Mouse (Mus musculus): ENCODE results near the gene Uqcc1.
"Not testable (repeated sequence)": the region's sequence is repeated elsewhere in the genome, so short reads cannot be mapped to it uniquely, and the experiment has no call there.

The Uqcc1 gene

DNA sequence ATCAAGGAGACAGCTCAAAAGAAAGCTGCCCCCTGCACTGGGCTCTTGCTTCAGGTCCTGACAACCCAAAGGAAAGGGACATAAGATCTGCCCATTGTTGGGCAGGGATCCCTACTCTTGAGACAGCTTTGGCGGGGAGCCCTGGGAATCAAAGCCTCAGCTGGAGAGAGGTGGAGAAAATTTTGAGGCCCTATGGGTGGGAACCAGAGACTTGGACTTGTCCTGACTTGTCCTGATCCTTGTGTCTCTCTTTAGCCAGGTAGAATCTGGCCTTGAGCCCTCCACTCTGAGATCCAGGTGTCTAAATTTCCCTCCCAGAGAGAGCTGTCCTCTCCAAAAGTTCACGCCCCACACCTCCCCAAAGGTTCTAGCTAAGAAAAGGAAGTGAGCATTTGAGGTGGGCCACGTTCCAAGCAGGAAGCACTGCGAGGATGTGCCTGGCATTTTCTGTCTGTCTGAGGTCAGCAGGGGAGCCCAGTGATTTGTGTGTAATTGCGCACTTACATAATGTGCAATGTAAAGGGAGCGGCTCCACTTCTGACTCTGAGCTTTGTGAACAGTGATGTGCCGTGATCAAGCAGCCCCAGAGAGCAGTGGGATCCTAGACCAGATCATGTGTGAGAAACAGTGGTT, 9.9 kb upstream of the Uqcc1 start:
- DNase-seq (ENCODE audit: low spot score in 2 of 2), result no peak

DNA sequence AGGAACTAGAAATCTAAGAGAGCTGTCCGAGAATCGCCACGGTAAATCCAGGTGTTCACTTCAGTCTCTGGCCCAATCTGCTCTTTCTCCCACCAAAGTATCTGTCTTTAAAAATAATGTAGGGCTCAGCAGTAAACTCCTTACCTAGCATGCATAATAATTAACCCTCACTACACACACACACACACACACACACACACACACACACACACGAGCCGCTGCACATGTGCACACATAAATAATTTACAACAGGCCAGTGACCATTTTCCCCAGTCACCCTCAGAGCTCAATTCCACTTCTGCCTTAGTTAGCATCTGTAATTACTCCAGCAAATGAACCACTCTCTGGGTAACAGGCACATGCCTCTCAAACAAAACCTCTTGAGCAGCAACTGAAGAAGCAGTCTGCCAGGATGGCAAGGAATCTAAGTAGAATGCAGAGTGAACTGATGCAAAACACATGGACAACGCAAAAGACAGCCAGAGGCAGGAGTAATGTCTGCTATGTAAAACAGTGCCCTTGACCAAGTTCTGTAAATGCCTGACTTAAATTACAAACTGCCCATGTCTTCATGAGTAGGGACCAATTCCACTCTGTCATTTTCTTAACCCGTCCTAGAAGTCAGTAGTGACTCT, 1.3 kb downstream of the Uqcc1 start:
- DNase-seq (ENCODE audit: low spot score in 2 of 2), result no peak

DNA sequence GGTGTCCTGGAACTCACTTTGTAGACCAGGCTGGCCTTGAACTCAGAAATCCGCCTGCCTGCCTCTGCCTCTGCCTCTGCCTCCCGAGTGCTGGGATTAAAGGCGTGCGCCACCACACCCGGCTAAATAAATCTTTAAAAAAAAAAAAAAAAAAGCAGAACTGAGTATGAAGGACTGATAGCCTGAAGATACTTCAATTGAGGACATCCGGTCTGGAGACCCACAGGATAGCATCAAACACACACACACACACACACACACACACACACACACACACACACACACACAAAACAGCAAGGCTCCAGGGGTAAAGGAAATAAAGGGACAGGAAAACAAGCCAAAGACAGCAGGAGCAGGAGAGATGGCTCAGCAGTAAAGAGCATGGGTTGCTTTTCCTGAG, 4.9 kb downstream of the Uqcc1 start:
- DNase-seq (ENCODE audit: low spot score in 2 of 2), result not testable (repeated sequence)

DNA sequence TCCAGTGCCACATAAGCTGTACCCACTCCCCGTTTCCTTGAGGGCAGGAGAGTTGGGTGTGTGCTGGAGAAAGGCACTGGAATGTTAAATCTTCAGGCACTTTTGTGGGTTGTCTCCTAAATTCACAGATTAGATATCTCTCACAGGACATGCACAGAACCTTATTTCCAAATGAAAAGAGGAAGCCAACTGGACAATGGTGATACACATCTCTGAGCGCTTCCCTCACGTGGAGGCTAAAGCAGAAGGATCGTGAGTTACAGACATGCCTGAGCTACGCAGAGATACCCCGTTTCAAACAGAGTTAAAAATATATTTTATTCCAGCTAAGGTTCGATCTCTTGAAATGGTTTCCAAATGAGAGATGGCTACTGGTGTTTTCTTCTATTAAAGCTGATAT, 7.0 kb downstream of the Uqcc1 start:
- no peak for DNase-seq (ENCODE audit: low spot score in 2 of 2)

DNA sequence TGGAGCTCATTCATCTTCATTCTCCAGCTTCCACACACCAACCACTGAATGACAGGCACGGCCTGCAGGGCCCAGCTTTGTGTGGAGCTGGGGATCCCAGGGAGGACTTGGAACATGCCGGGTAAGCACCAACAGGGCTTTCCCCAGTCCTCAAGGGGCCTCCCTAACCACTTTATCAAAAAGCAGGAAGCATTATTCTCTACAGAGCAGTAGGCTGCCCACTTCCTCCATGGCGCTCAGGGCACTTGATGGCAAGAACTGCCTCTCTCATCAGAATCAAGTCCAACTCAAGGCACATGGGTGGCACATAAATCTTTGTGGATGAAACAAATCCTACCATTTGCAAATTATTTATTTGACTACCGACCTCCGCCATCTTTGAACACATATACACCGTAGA, 15.4 kb downstream of the Uqcc1 start:
- no peak for DNase-seq (ENCODE audit: low spot score in 2 of 2)

DNA sequence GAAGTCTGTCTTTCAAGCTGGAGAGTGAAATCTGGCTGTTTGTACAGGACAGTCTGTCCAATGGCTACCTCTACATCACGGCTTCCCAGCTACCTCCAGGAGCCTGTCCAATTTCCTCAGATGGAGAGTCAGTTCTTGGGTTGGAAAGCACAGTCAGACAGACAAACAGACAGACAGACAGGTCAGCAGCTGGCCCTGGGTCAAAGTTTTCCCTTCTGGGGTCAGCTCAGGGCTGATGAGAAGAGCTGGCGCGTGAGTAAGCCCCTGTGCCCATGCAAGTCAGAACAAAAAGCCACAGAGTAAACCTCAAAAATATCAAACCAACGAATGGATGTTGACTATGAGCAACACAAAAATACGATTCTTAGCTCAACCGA, 26.5 kb downstream of the Uqcc1 start:
- no peak for DNase-seq (ENCODE audit: low spot score in 2 of 2)

DNA sequence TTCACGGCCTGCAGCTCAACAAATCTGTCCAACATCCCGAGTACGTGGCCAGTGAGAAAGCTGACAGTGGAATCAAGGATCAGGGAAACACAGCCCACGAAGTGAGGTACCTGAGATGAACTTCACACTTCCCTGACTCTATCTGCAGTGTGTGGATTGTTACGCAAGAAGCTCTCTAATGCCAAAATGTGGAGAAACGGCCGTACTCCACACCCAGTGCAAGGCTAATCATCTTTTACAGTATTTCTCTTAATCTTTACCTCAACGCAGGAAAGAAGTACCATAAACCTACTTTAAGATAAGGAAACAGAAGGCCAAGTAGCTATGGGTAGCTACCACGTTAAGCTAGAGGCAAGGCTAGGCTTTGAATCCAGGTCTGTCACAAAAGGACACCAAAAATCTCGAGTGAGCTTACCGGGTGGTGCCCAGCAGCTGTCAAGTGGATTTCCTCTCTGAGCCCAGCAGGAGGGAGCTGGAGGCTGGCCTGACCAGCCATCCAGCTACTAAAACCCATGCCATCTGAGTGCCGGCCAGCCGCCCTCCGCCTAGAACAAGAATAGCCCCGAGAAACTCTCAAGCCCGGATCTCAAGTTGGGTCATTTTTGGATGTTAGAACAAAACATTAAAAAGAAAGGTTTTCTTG, 27.0 kb downstream of the Uqcc1 start:
- peak in 1 of 2 experiments; percentile 39 for DNase-seq (ENCODE audit: low spot score in 2 of 2)

DNA sequence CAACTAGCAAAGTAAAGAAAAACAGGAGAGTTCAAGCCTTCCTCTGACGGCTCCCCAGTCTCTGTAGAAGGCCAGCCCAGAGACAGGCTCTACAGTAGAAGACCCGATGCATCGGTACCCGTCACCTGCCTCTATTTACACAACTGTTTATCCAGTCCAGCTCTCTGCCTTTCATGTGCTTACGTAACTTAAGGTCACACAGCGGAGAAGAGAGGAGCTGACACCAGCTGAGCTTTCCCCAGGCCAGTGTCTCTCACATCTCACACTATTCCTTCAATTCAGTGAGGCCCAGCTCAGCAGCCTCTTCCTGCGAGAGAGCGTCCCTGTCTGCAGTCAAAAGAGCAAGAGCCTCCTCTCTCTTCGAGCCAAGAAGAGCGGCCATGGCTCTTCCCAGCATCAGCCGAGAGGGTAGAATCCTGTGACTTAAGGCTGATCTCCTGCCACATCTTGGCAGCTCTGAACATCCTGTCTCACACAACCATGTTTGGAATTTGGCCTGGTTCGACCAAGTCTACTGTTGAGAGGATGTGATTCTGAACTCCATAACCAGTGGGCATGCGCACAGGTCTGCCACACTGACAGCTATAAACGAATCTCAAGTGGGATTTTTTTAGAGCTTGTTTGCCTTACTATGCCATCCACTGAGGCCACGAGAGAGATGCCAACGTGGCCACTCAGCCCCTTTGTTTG, 34.9 kb downstream of the Uqcc1 start:
- DNase-seq (ENCODE audit: low spot score in 2 of 2), result no peak

DNA sequence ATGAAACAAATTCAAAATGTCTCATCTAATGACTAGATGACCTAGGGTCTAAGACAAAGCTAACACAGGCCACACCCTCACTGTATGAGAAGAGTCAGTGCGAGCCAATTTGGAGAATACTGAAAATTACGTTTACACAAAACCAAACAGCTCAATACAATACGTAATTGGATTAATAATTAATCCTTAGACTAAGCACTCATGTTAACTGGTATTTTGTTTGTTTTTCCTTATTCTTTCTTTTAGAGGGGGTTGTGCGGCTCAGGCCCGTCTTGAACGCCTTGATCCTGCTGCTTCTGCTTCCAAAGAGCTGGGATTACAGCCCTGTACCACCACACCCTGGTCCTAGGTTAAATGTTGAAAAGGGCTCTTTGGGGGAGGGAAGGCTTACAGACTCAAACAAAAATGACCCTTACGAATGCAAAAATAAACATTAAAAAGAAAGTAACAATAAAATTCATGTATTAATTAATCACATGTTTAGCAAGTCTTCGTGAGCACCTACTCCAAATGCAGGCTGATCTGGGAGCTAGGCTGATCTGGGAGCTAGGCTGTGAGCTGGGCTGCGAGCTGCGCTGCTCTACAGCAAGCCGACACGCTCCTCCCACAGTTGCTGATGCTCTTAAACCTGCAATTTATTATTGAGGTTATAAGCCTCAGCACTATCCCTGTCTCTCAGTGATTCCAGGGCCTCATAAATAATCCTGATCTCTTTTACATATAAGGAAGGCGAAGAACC, 35.6 kb downstream of the Uqcc1 start:
- no peak for DNase-seq (ENCODE audit: low spot score in 2 of 2)

DNA sequence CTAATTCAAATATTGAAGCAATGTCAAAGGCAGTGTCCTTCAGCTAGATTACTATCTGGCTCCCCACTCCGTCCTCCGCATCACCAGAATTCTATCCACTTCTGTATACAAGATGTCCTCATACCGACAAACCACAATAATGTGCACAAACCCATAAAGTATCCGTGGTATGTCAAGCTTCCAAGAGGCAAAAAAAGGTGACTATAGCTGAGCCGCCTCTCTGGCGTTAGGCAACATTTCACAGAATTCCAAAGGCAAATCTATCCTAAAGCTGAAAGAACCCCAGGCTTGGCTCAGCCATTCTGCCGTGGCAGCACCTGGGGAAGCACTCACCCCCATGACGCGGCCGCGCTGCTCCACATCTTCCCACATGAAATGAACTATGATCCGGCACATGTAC, 43.3 kb downstream of the Uqcc1 start:
- DNase-seq (ENCODE audit: low spot score in 2 of 2), result no peak

DNA sequence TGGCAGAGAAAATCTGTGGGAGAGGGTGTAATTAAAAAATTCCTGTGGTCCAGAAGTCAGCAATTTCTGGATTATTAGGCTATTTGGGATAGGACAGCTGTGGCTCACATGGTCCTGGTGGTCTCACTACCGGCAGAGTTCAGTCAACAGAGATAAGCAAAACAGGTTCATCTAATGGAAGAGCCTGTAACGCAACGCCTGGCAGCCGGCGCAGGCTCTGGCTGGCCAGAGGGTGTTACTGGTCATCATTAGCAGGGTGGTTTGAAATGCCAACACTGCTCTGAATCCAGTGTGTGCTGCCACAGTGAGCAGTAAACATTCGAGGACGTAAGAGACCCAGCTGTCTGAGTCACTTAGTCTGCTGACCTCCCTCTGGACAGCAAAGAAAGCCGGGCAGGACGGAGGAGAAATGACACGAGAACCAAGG, 44.8 kb downstream of the Uqcc1 start:
- no peak for DNase-seq (ENCODE audit: low spot score in 2 of 2)

DNA sequence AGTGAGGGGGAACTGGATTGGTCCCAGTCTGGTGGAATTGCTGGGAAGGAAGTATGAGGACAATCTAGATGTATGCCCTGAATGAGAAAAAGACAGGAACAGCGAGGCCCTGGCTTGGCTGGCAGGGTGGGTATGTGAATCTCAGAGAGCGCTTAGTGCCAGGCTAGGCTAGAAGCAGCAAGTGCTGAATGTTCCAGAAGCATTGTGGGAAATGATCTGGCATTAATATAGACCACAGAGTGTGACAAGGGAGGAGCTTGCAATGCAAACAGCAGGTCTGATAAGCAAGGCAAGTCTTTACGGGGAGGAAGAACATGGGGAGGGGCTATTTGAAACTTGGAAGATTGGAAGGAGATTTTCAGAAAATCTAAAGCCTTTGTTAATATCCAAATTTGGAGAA, 48.0 kb downstream of the Uqcc1 start:
- no peak for DNase-seq (ENCODE audit: low spot score in 2 of 2)

DNA sequence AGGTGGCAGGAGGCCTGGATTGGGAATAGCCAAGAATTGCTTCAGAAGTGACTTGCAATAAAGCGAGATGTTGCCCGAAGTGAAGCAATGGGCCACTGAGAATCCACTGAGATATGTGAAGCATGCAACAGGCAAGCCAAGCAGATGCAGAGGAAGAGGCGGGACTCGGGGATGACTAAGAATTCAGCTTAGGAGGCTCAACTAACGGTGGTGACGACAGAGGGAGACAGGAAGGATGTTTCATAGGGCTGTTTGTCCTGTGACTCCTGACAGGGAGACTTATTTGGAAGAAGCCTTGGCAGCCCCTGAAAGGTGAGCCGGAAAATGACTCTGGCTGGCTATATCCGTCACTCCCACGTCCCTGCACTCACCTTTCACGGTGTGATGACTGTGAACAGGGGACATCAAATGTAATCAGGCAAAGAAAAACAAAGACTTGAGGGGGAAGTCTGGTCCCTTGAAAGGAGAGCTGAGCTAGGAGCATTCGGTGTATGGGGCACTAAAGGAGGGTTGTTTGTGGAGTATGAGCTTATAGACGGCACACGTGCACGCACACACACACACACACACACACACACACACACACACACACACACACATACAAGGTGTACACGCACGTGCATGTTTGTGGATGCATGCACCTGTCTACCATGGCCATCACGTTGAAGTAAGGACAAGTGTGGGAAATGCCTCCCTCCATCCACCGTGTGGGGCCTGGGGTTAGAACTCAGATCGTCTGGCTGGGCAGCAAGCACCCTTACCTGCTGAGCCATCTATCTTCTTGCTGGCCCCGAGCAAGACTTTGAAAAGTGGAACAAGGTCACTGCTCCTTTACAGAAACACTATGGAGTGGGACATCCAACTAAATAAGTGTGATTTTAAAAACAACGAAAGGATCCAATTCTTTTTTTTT, 50.9 kb downstream of the Uqcc1 start:
- no peak for DNase-seq (ENCODE audit: low spot score in 2 of 2)

DNA sequence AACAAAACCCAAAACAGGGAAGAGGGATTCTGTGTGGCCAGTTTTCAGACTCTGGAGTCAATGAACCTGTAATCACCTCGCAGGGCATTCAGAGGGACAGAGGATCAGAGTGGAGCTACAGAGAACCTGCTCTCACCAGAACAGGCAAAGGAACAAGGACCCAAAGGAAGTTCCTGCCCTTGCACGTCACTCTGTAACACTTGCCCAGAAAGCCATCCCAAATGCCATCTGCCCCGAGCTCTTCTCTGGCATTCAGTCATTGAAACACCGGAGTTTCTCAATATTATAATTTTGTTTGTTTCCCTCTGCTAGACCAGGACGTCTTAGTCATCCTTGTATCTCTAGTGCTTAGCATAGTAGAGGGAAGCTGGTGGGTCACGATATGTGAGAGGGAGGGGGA, 56.5 kb downstream of the Uqcc1 start:
- no peak for DNase-seq (ENCODE audit: low spot score in 2 of 2)

DNA sequence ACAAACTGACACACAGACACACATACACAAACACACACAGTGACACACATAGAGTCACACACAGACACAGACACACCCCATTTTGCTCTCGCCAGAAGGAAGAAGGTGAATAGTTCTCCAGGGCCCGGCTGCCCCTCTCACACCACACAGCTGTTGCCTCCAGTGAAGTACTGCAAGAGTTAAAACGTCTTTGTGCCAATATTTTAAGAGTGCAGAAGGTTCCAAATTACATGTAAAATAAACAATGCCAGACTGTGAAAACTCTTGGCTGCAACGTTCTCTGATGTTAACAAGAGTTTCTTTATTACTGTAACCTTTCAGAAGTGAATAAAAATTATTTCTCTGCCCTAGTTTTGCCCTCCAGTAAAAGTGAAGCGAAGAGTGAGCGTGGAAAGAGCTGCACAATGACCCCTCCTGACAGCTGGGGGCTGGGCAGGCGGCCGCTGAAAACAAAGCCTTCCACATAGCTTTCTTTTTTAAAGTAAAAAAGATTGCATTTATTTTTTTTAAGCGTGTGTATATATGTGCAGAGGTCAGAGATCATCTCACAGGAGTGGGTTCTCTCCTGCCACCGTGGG, 57.1 kb downstream of the Uqcc1 start:
- no peak for DNase-seq (ENCODE audit: low spot score in 2 of 2)

DNA sequence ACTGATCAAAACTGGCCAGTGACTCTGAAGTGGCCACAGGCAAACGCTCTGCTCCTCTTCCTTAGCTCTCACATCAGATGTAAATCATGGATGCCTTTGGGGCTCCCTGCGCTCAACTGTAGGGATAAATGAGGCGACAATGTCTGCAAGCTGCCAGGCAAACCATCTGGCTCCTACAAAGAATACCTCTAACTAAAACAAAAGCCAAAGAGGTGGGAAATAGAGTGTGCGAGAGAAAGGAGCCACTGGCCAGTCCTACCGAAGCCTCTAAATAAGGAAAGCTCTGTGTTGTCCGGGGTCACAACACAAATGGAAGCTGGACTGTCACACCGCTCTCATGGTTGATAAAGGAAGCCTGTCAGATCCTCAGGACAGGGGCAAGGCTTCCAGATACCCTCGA, 57.6 kb downstream of the Uqcc1 start:
- DNase-seq (ENCODE audit: low spot score in 2 of 2), result no peak

DNA sequence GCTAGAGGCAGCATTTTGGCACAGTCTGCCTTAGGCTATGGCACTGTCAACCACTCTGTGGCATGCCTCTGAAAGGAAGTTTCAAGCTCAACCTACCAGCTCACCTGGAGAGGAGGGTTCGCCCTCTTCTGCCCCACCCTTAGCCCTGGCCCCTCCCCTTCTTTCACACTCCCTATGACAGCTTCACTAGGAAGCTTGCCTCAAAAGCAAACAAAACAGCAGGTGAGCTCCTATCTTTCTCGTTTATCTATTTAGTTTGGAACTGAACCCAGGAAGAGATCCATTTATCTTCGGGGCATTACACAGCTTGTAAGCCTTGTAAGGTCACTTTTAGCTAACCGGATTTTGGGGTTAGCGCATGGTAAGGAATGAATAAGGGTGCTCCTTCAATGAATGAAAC, 60.3 kb downstream of the Uqcc1 start:
- DNase-seq (ENCODE audit: low spot score in 2 of 2), result no peak

DNA sequence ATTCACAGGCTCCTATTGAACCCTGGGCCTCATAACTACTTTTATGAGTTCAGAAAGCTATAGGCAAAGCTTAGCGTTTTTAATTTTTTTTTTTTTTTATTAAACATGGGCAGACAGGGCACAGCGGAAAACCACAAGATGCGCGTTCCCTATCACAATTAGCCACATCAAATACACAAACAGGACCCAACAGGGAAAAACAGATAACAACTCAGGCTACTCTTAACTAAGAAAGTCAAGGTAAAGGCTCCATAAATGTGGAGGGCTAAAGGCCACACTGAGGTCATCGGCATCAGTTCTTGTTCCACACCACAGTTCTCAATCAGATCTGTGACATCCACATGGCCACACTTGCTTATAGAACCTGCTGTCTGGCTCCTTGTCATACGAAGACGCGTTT, 61.8 kb downstream of the Uqcc1 start:
- no peak for DNase-seq (ENCODE audit: low spot score in 2 of 2)

DNA sequence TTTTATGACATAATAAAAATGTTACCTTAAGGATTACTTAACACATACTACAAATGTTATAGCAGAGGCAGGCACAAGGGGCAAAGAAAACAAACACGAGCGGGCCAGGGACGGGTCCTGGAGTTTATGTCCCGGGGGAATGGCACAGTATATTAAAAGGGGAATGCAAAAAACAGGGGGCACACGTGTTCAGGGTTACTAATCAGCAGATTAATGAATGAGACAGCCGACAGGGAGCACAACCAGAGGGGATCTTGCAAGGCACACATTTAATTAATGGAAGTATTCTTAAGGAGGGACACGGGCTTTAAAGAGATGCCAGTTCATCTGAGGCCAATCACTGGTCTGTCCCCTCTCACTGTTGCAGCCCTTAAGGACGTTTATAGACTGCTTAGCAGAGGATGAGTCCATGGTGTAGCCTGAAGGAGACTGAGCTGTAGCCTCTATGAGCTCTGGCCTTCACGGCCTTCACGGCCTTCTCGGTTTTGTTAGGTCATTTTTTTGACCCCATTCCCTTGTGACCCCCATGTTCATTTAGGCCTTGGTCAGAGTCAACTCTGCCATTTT, 66.7 kb downstream of the Uqcc1 start:
- no peak for DNase-seq (ENCODE audit: low spot score in 2 of 2)

DNA sequence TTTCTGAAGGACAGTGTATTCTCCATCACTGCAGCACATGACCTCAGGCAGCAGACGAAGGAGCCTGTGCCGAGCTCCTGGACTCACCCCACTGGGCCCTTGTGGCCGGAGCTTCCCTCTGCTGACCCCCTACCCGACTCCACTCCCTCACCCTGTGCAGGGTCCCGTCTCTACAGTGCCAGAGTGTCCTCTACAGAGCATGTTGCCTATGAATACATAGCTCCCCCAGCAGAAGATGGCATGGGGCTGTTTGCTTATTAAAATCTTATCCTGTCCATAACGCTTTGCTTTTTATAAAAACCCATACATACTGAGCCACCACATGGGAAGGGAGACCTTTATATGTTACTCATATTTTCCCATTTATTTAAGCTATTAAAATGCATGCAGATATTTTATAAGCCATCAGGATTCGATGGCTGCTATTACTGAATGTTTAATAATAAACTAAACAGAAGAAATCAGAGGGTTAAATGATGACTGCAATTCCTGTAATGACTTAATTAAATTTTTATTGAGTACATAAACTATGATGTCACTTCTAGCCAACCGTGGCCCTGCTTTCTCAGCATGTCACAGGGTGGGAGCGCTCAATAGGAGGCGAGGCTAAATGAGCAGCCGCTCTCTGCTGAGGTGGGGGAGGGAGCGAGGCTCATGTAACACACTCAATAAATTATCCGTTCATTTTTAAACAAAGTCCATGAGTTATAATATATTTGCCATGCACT, 67.4 kb downstream of the Uqcc1 start:
- DNase-seq (ENCODE audit: low spot score in 2 of 2), result peak in 1 of 2 experiments; percentile 18

All from cerebellum, postnatal 4 days (tissue).